Mouse (Mus musculus) common myeloid progenitor, adult 5-6 weeks (primary cell): ENCODE measurements around the gene Gm7102. TPM values are rescaled to one million over a fixed set of nuclear protein-coding genes. Genes with fewer than 3 reads are reported as not detected.
A peak's percentile ranks its signal among the peaks of the same experiment; 100 is the strongest.
"Not testable (repeated sequence)": the region's sequence is repeated elsewhere in the genome, so short reads cannot be mapped to it uniquely, and the experiment has no call there.

Source experiments
- ATAC-seq: replicated peaks from 2 replicates; pipeline ENCODE4 v1.8.0; 2016; ENCODE audit warnings: low read depth, mild to moderate bottlenecking, moderate TSS enrichment, inconsistent platforms; ENCODE audit not compliant: poor library complexity, severe bottlenecking
- total RNA-seq: library from RNA; stranded (forward); fragments of 200-1000, 187-1606 nt; gene quantifications from 2 replicates; pipeline ENCODE4 v1.2.3, GENCODE M21; 2017

Gene Gm7102
- total RNA-seq: 0.09 TPM in 1 of 2 replicates, not detected in the other

- ATAC-seq: peak; percentile 29; the same call in 1 of the 2 replicates
These were observed at the start of gene Gm7102 for GRCm38 (mm10) chr19:61175756-61176324. Gm7102 (minus strand) TSS chr19:61176309.

DNA sequence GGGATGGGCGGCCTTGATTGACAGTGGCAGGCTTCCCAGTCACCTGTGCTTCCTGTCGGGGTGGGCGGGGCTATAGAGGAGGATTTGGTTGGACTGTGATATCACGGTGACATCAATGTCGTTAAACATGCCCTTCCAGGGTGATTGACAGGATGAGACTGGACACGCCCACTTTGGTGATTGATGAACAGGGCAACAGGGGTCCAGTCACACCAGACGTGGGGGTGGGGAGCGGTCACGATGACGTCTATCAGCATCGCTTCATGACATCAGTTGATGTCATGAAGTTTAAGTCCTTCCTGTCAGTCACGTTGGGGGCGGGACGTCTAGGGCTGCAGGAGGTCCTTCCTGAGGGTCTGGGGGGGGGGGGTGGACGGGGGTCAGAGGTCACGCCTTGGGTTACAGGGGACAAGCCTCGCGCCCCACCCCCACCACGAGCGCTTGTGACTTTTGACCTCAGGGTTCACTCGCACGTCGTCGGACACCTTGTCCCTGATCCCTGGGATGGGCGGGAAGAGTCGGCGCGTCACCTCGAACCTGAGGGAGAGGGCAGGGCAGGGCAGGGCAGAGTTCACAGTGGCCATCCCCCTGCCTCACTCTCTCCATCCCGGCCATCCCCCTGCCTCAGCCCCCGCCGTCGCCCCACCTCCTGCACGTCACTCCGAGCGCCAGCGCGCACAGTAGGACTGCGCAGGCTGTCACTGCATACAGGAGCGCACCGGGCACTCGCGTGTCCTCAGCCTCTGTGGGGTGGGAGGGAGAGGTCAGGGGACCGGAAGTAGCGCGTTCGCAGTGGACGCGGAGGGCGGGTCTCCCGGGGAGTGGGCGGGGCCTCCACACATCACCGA is 48.8 kb upstream of the Gm7102 start:
- no peak; the same call in 1 of the 2 replicates for ATAC-seq

GRCm38 (mm10) chr19:61223706-61224328 is 47.7 kb upstream of the Gm7102 start:
- ATAC-seq: no peak

DNA sequence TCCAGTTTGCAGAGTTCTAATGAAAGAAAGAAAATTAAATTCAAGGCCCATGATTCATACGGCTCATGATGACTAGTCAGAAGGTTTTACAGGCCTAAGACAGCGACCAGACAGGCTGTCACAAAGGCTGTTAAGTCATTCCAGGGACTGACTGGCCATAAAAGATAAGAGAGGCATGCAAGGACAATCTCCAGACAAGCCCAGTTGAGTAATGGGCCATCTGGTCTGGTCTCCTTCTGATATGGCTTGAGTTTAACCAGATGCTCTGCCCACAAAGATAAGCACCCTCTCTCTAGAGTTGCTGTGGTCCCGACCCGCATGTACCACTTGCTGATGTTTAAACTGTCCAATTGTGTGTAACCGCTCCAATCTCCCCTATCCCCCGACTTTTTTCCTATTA is 31.4 kb upstream of the Gm7102 start:
- ATAC-seq: peak; percentile 36; the same call in 1 of the 2 replicates

DNA sequence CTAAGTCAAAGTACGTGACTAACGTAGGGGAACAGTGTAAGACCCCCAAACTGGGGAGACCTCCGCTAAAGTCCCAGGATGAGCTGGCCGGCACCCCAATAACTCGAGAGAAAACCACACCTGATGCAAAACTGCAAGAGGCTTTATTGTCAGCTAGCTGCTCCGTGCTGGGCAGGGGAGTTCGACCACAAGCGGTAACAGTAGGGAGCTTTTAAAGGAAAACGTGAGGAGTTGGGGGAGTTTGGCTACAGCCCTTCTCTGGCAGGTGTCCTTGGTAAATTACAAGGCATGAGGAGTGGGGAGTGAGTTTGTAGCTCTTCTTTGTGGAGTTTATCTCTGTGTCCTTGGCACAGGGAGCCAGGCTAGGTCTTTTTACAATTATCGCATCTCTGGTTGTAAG is 23.7 kb upstream of the Gm7102 start:
- ATAC-seq: no peak

DNA sequence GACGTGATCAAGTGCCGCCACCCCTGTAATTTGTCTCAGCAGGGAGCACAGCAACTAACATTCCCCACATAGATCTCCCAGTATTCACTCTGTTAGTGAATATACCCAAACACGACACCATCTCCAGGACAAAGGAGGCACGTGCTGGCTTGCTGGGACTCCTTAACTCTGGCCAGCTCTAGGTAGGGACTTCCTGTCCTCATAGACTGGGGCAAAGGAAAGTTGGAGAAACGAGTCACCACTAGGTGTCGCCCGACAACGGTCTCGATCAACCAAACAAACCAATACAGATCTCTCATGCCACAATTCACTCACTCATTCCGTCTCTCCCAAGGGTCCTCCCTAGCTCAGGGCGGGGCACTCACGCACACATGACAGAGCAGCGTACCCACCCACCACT is 23.2 kb upstream of the Gm7102 start:
- ATAC-seq: no peak

DNA sequence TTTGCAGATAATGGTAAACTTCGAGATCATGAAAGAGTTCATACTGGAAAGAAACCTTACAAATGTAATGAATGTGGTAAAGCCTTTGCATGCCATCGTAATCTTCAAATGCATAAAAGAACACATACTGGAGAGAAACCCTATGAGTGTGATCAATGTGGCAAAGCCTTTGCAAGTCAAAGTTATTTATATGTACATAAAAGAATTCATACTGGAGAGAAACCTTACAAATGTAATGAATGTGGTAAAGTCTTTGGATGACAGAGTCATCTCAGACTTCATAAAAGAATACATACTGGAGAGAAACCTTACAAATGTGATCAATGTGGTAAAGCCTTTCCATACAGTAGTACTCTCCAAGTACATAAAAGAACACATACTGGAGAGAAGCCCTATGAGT is 7.5 kb upstream of the Gm7102 start, which contains the start of gene Gm6020:
Gene Gm6020 (plus strand): TSS at position 301 of the 400 bp plus-strand sequence.
- not testable (repeated sequence) for ATAC-seq

DNA sequence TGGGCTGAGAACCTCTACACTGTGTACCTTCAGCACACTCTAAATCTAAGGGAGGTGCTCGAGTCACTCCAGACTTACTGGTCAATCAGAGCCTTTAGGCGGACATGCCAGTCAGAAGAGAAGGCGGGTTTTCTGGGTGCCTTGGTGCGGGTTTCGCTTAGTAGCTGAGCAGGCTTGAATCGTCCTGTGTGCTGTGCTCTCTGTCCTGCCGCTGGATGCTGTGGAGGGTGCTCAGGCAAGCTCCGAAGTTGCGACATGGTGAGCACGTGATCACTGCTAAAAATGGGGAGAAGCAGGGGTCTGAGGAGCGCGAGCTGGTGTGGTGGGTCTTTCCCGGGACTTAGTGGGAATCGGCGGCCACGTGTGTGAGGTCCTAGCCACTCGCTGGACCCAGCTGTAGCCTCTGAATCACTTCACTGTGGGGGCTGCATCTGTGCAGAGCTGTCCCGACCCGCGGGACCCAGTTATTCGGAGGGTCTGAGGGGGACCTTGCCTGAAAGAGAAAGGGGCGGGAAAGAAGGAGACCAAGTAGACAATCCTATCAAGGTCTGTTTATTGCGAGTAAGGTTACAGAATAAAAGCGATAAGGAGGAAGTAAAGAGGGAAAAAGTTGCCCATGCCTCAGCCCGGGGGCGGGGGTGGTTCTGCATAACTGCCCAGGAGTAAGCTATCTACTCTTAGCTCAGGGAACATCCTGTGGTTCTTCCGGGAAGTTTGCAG is 24.2 kb downstream of the Gm7102 start:
- peak; percentile 91 for ATAC-seq

DNA sequence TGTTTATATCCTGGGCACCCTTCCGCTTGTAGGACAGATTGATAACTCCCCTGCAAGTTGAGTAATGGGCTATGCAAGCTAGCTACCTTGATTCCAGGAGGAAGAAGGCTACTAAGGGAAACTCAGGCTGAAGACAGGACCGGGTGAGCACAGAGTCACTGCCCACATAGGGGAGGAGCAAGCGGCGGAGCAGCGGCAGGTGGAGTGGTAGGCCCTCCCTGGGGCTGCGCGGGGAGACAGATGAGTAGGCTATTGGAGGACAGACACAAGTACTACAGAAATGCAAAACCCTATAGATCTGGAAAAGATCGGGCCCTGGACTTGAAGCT is 24.8 kb downstream of the Gm7102 start:
- peak; percentile 80 for ATAC-seq

GRCm38 (mm10) chr19:61141299-61141698 is 34.8 kb downstream of the Gm7102 start:
- ATAC-seq: no peak

DNA sequence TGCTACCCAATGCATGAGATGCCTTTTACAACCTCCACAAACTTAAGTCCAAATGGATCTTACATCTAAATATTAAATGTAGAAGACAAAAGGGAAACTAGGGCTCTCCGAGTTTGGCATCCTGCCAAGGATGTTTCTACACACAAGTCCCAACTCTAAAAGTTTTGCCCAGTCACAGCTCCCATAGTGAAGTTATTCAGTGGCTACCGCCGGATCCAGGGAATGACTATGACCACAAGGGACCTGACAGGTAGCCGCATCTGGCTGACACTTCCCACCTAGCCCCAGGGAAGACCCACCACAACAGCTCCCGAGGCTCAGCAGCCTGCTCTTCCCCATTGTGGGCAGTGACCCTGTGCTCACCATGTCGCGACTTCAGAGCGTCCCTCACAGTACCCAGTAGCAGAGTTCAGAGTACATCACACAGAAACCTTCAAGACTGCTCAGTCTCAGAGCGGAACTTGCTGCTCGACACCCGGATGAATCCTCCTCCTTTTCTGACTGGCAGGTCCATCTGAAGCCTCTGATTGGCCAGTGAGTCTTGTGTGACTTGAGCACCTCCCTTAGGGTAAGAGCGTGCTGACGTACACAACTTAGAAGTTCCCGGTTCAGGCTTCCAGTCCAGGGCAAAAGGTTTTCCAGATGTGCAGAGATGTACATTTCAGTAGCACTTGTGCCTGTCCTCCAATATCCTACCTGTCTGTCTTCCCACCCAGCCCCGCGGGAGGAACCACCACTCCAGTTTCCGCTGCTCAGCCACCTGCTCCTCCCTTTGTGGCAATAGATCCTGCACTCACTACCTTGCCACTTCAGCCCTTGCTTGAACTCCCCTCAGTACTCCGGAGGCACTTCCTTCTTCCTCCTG is 35.5 kb downstream of the Gm7102 start, which contains the start of gene Zfp950:
Gene Zfp950 (minus strand): TSS at position 499 of the 865 bp plus-strand sequence.
- ATAC-seq: peak; percentile 100

GRCm38 (mm10) chr19:61138655-61139054 is 37.5 kb downstream of the Gm7102 start:
- ATAC-seq: no peak

GRCm38 (mm10) chr19:61131096-61131495 is 45.0 kb downstream of the Gm7102 start:
- no peak for ATAC-seq

Other genes starting within 250 kb of the Gm7102 start
- gene Zfp950, start 35.5 kb downstream of the Gm7102 start, total RNA-seq: 50.6 and 51.9 TPM in 2 replicates
- not detected in 2 replicates for gene Gm6020, start 7.6 kb upstream of the Gm7102 start, total RNA-seq
- 13.9 and 23.8 TPM in 2 replicates for gene Csf2ra, start 52.1 kb upstream of the Gm7102 start, total RNA-seq
- not detected in 2 replicates for gene Gm21060, start 120.8 kb upstream of the Gm7102 start, total RNA-seq